Mouse (Mus musculus): ENCODE measurements at regions not wholly inside any gene's neighbourhood (a gene's known extent, or its start where the extent isn't known, plus 50 kb on each side); places are given as distances from the start of the nearest gene placed in this dataset.

DNA sequence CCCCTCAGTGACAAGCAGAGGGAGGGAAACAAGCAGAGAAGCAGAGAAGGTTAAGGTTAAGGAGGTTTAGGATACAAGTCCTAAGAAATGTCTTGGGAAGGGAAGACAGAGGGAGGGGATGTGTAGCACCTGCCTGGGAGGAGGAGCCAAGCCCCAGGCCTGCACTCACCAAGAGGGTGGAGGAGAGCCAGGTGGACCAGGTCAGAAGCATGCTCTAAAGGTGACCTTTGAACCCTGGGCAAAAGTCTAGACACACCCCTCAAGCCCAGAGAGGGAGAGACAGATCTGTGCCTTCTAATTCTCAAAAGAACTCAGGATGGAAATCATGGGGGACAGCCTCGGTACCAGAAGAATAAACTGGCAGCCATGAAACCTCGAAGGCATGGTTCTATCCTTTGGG is 54.4 kb upstream of the Calm2 start:
- intact Hi-C loops (cut with DNase I), result no loop called here
- no peak for DNase-seq (ENCODE audit: low spot score in 2 of 2)

DNA sequence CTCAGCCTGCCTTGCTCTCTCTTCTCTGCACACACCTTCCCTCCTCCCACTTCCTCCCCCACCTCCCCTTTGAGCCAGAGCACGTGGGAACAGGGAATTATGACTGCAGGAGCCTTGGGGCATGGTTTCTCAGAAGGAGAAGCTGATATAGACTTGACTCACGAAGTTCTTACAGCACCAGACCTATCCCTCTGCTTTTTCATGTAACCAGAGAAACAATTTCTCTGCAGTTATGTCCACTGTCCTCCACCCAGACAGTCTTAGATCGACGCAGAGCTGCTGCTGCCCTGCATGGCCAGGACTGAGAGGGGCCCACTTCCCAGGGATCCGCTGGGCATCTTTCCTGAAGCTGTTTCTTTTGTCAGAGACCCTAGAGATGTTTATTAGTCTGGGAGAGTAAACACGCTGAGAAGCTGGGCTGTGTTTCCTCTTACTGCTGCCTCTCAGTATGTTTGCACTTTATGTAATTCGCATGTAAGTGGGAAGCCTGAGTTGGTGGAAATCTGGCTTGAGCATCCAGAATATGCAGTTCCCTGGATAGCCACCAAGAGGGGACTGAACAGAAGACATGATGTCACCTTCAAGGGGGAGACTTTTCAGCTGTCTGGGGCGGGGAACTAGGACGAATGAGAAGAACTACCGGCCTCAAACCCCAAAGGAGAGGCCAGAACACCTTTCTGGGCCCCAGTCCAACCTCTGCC is 55.1 kb upstream of the Calm2 start:
- intact Hi-C loops (cut with DNase I), result loop anchor here (1.0 to 2.0 kb wide), 3 partner anchors 21 to 55 kb away; partner anchors contain the start of gene Calm2
- peak; percentile 67 to 96 for DNase-seq (ENCODE audit: low spot score in 2 of 2)

- intact Hi-C loops (cut with DNase I), result loop anchor here (1.0 to 2.0 kb wide), 3 partner anchors 20 to 56 kb away; partner anchors contain the start of gene Calm2
- DNase-seq (ENCODE audit: low spot score in 2 of 2), result peak; percentile 17 to 44
Measured at GRCm38 (mm10) chr17:87502388-87503369, 55.9 kb upstream of the Calm2 start.

DNA sequence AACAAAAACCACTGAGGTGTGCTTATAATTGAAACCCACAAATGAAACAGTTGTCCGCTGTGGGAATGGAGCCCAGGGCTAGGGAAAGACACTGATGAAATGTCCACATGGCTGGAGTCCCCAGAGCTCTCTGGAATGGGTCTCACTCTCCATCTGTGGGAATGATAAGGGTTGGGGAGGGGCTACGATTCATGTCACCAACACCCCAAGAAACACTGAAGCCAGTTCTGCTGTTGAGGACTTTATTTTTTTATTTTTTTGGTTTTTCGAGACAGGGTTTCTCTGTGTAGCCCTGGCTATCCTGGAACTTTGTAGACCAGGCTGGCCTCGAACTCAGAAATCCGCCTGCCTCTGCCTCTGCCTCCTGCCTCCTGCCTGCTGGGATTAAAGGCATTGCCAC is 56.8 kb upstream of the Calm2 start:
- no peak for DNase-seq (ENCODE audit: low spot score in 2 of 2)
- intact Hi-C loops (cut with DNase I), result loop anchor here (2.0 kb wide), 2 partner anchors 19 to 57 kb away; partner anchors contain the start of gene Calm2

- intact Hi-C loops (cut with DNase I), result no loop called here
Measured at GRCm38 (mm10) chr17:87504960-87505681, 58.4 kb upstream of the Calm2 start.

GRCm38 (mm10) chr17:87507848-87508247 is 61.1 kb upstream of the Calm2 start:
- no peak for DNase-seq (ENCODE audit: low spot score in 2 of 2)
- intact Hi-C loops (cut with DNase I), result no loop called here

More at GRCm38 (mm10) chr17:87504960-87505681, 58.4 kb upstream of the Calm2 start:
- DNase-seq (ENCODE audit: low spot score in 2 of 2), result peak in 1 of 2 experiments; percentile 63

- intact Hi-C loops (cut with DNase I), result no loop called here
- no peak for DNase-seq (ENCODE audit: low spot score in 2 of 2)
Measured at GRCm38 (mm10) chr17:87508582-87509253, 62.0 kb upstream of the Calm2 start.

DNA sequence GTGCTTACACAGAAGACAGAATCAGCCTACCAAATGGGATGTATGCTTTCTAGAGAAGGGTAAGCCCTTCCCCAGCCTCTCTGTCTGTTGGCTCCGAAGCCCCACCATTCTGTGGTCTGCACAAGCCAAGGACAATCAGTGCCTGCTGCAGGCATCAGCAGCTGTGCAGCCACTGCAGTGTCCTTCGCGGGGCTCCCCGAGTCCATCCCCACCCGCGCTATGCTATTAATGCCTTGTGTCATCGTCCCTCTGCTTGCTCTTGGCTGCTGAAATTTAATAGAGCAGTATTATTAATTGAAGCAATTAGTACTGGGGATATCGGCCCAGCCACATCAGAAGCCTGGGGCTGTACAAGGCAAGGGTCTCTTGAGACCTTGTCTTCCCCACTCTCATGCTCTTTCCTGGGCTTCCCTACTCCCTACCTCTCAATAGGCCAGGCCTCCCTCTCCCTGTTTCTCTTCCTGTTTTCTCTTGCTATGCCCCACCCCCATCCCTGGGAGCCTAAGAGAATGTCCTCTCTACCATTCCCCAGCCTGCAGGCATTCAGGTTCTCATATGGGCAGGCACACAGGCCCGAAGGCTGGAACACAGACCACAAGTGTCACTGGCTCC is 65.4 kb upstream of the Calm2 start:
- no peak for DNase-seq (ENCODE audit: low spot score in 2 of 2)
- intact Hi-C loops (cut with DNase I), result no loop called here

GRCm38 (mm10) chr17:87513822-87514221 is 67.1 kb upstream of the Calm2 start:
- intact Hi-C loops (cut with DNase I), result no loop called here
- no peak for DNase-seq (ENCODE audit: low spot score in 2 of 2)

GRCm38 (mm10) chr17:87514366-87515126 is 67.8 kb upstream of the Calm2 start:
- no peak for DNase-seq (ENCODE audit: low spot score in 2 of 2)
- intact Hi-C loops (cut with DNase I), result no loop called here

GRCm38 (mm10) chr17:87517258-87517657 is 70.5 kb upstream of the Calm2 start:
- no peak for DNase-seq (ENCODE audit: low spot score in 2 of 2)
- intact Hi-C loops (cut with DNase I), result no loop called here

DNA sequence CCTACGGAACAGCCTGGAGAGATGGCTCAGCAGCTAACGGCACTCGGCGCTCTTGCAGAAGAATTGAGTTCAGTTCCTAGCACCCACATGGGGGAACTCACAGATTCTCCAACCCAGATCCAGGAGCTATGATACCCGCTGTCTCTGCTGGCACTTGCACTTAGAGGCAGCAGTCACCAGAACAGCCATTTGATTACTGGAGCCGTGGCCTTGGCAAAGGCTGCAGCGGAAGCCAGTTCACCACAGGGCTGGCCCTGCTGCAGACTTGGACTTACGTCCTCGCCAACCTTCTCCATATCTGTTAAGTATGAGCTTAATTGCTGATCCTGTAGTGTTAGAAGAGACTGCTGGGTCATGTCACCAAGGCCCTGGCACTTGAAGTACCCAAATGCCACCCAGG is 72.7 kb upstream of the Calm2 start:
- intact Hi-C loops (cut with DNase I), result no loop called here
- no peak for DNase-seq (ENCODE audit: low spot score in 2 of 2)

DNA sequence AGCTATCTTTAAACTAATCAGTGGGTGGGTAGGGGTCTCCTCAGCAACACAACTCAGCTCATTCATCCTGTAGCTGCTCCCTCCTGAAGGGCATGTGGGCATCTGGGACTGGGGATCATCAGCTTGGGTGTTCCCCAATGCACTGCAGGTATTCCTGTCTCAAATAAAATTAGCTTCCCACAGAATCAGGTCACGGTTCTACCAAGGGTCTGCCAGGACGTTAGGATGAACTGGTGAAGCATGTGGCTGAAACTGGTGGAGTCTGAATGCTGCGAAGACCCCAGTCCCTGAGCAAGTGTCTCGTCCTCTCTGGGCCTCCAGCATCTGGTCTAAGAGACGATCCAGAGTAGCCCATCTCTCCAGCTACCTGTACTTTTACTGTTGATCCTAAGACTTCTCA is 74.1 kb upstream of the Calm2 start:
- DNase-seq (ENCODE audit: low spot score in 2 of 2), result no peak
- intact Hi-C loops (cut with DNase I), result loop anchor here (5.0 kb wide), 1 partner anchor 194 kb away; no protein-coding TSS in a partner anchor

- intact Hi-C loops (cut with DNase I), result loop anchor here (2.0 to 5.0 kb wide), 4 partner anchors 19 to 194 kb away; partner anchors contain the start of gene Calm2
- peak; percentile 41 to 68 for DNase-seq (ENCODE audit: low spot score in 2 of 2)
Measured at GRCm38 (mm10) chr17:87521622-87522151, 75.0 kb upstream of the Calm2 start.

DNA sequence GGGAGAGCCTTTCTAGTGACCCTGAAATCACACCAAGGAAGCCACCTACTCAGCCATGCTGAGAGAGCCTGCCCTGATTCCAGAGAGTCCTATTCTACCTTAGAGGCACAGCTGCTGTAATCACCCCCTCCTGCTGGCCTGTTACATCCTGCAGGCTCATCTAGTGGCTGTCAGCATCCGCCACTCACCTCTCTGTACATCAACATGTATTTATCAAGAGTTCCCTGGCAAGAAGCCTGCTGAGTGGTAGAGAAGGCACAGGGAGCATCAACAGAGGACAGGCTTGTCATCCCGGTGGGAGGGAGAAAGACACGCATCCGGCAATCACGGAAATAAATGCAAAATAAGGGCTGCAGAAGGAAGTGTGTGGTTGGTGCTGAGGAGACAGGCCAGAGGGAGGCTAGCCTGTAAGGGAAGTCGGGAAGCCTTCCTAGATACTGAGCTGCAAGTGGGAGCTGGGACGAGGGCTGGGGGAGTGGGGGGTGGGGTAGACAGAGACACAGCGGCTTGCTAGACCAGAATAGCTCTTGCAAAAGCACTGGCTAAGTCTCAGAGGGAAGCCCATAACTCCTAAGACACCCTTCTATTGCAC is 75.9 kb upstream of the Calm2 start:
- intact Hi-C loops (cut with DNase I), result loop anchor here (2.0 to 5.0 kb wide), 4 partner anchors 20 to 195 kb away; partner anchors contain the start of gene Calm2
- peak; percentile 45 to 79 for DNase-seq (ENCODE audit: low spot score in 2 of 2)

DNA sequence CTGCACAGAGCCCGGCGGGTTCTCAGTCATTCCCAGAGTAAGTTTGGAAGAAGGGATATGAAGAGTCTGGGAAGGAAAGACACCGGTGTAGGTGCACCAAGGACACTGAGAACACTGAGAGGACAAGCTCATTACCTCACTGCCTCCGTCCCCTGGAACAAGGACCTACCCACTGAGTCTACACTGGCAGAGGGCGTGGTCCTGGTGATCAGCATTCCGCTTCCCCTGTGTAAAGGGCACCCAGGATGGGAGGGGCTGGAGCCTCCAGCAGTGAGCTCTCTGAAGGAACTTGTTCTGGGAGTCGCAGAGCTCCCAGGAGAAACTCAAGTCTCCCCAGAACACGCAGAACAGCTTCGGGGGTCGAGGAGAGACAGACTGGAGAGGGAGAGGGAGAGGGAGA is 76.9 kb upstream of the Calm2 start:
- intact Hi-C loops (cut with DNase I), result loop anchor here (2.0 to 5.0 kb wide), 4 partner anchors 21 to 196 kb away; partner anchors contain the start of gene Calm2

DNA sequence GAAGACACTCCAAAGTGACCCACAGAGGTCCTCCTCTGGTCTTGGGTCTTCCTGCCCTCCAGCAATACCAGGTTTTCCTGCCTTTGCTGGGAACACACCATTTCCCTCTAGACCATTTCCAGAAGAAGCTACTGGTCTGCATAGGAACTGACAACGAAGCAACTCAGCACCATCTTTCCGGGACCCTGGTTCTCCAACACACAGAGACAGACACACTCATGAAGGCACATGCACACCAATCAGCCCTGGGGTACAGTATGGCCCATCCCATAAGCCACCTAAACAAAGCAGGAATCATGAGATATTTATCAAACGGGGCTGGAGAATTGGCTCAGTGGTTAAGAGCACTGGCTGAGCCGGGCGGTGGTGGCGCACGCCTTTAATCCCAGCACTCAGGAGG is 80.4 kb upstream of the Calm2 start:
- DNase-seq (ENCODE audit: low spot score in 2 of 2), result no peak
- intact Hi-C loops (cut with DNase I), result no loop called here

More for the DNA sequence above, 76.9 kb upstream of the Calm2 start:
- no peak for DNase-seq (ENCODE audit: low spot score in 2 of 2)
